Mouse (Mus musculus): ENCODE results near the gene Klhl42. TPM values are rescaled to one million over a fixed set of nuclear protein-coding genes. Genes with fewer than 3 reads are reported as not detected.

Klhl42 gene
- polyA plus RNA-seq, 1 experiment from 2014 or later = 1.7 TPM

DNA sequence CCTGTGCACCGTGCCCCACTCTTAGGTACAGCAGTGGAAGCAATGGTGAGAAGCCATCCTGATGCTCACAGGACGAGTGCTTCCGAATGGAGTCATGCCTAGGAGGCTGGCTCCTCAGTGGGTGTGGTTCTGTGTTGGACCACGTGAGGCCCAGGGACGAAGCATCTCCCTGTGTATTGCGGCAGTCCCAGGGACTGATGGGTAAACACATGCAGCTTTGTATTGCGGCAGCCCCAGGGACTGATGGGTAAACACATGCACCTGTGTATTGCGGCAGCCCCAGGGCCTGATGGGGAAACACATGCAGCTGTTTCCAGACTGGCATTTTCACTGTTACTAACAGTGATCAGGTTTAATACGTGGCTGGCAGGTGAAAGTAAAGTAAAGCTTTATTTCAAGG, 29.5 kb upstream of the Klhl42 start:
- no peaks in the 10 kb centered on the region for H3K4me1 ChIP-seq (replicated peaks)
- peaks cover 58% of the 10 kb centered on the region for H3K36me3 ChIP-seq
- no peak overlapping the region for H3K9ac ChIP-seq
- DNase-seq = no peak
- ATAC-seq (ENCODE audit: low read depth) = no peak
- no peak overlapping the region for H3K4me3 ChIP-seq (replicated peaks)
- WGBS (ENCODE audit: insufficient replicate concordance) = 87% methylated on average over 9 of the region's 9 CpGs
- no peaks in the 10 kb centered on the region for H3K27me3 ChIP-seq
- H3K4me2 ChIP-seq = no peak overlapping the region
- H3K9me3 ChIP-seq (replicated peaks) = no peaks in the 10 kb centered on the region
- no peak overlapping the region for H3K27ac ChIP-seq

GRCm38 (mm10) chr6:147062034-147062433, 29.1 kb upstream of the Klhl42 start:
- DNase-seq (no peak), ATAC-seq (ENCODE audit: low read depth) (no peak)
- Histone ChIP-seq H3K27ac (no peak overlapping the region), H3K4me1 (replicated peaks) (no peaks in the 10 kb centered on the region), H3K9ac (no peak overlapping the region), H3K9me3 (replicated peaks) (no peaks in the 10 kb centered on the region), H3K4me3 (replicated peaks) (no peak overlapping the region), H3K27me3 (no peaks in the 10 kb centered on the region), H3K4me2 (no peak overlapping the region), H3K36me3 (peaks cover 58% of the 10 kb centered on the region)
- 85% methylated on average over 7 of the region's 7 CpGs for WGBS (ENCODE audit: insufficient replicate concordance)

GRCm38 (mm10) chr6:147062694-147063093, 28.5 kb upstream of the Klhl42 start:
- no peaks in the 10 kb centered on the region for H3K4me1 ChIP-seq (replicated peaks)
- H3K27me3 ChIP-seq = no peaks in the 10 kb centered on the region
- no peak overlapping the region for H3K4me3 ChIP-seq (replicated peaks)
- ATAC-seq (ENCODE audit: low read depth) = no peak
- peaks cover 62% of the 10 kb centered on the region for H3K36me3 ChIP-seq
- no peak overlapping the region for H3K27ac ChIP-seq
- H3K9me3 ChIP-seq (replicated peaks) = no peaks in the 10 kb centered on the region
- WGBS (ENCODE audit: insufficient replicate concordance) = 75% methylated on average over 7 of the region's 7 CpGs
- no peak overlapping the region for H3K9ac ChIP-seq
- no peak overlapping the region for H3K4me2 ChIP-seq
- DNase-seq = no peak

- Histone ChIP-seq H3K27ac (no peak overlapping the region), H3K4me1 (replicated peaks) (no peaks in the 10 kb centered on the region), H3K27me3 (no peaks in the 10 kb centered on the region), H3K36me3 (peaks cover 63% of the 10 kb centered on the region), H3K9me3 (replicated peaks) (no peaks in the 10 kb centered on the region), H3K9ac (no peak overlapping the region), H3K4me2 (no peak overlapping the region), H3K4me3 (replicated peaks) (no peak overlapping the region)
- DNase-seq = no peak
- WGBS (ENCODE audit: insufficient replicate concordance) = 83% methylated on average over 10 of the region's 10 CpGs
- no peak for ATAC-seq (ENCODE audit: low read depth)
These were observed 26.8 kb upstream of the Klhl42 start for GRCm38 (mm10) chr6:147064226-147064943.

GRCm38 (mm10) chr6:147064944-147065261, 26.3 kb upstream of the Klhl42 start:
- Histone ChIP-seq H3K4me1 (replicated peaks) (no peaks in the 10 kb centered on the region), H3K9me3 (replicated peaks) (no peaks in the 10 kb centered on the region), H3K27ac (no peak overlapping the region), H3K4me3 (replicated peaks) (no peak overlapping the region), H3K9ac (no peak overlapping the region), H3K27me3 (no peaks in the 10 kb centered on the region), H3K36me3 (peaks cover 61% of the 10 kb centered on the region), H3K4me2 (no peak overlapping the region)
- DNase-seq (no peak), ATAC-seq (ENCODE audit: low read depth) (no peak)
- WGBS (ENCODE audit: insufficient replicate concordance) = 83% methylated on average over 6 of the region's 6 CpGs

- DNase-seq = no peak
- H3K9ac ChIP-seq = no peak overlapping the region
- H3K4me2 ChIP-seq = no peak overlapping the region
- no peaks in the 10 kb centered on the region for H3K9me3 ChIP-seq (replicated peaks)
- H3K36me3 ChIP-seq = peaks cover 27% of the 10 kb centered on the region
- H3K27me3 ChIP-seq = no peaks in the 10 kb centered on the region
- 67% methylated on average over 5 of the region's 5 CpGs for WGBS (ENCODE audit: insufficient replicate concordance)
- no peaks in the 10 kb centered on the region for H3K4me1 ChIP-seq (replicated peaks)
- no peak overlapping the region for H3K27ac ChIP-seq
- no peak overlapping the region for H3K4me3 ChIP-seq (replicated peaks)
- ATAC-seq (ENCODE audit: low read depth) = no peak
These were observed 15.3 kb upstream of the Klhl42 start for GRCm38 (mm10) chr6:147075808-147076387.

GRCm38 (mm10) chr6:147076878-147077277, 14.3 kb upstream of the Klhl42 start:
- Histone ChIP-seq H3K27ac (no peak overlapping the region), H3K4me3 (replicated peaks) (no peak overlapping the region), H3K27me3 (no peaks in the 10 kb centered on the region), H3K4me2 (no peak overlapping the region), H3K9me3 (replicated peaks) (no peaks in the 10 kb centered on the region), H3K36me3 (peaks cover 18% of the 10 kb centered on the region), H3K4me1 (replicated peaks) (no peaks in the 10 kb centered on the region), H3K9ac (no peak overlapping the region)
- DNase-seq = no peak
- 89% methylated on average over 8 of the region's 8 CpGs for WGBS (ENCODE audit: insufficient replicate concordance)
- ATAC-seq (ENCODE audit: low read depth) = no peak

DNA sequence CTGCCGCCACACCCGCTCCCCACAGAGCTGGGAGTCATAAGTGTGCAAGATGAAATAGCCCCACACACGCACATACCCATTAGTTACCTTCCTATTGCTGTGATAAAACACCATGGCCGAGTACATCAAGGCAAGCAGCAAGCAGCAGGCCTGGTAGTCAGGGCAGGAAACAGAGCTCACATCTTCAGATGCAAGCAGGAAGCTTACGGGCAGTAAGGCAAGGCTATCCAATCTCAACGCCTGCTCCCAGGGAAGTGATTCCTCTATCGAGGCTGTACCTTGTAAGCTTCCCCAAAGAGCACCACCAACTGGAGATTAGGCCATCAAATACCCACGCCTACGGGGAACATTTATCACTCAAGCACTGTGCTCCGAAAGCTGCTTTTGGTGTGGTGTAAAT, 11.3 kb upstream of the Klhl42 start:
- H3K4me1 ChIP-seq (replicated peaks) = no peaks in the 10 kb centered on the region
- ATAC-seq (ENCODE audit: low read depth) (no peak), DNase-seq (no peak)
- 74% methylated on average over 10 of the region's 10 CpGs for WGBS (ENCODE audit: insufficient replicate concordance)
- H3K4me2 ChIP-seq = no peak overlapping the region
- no peaks in the 10 kb centered on the region for H3K27me3 ChIP-seq
- H3K4me3 ChIP-seq (replicated peaks) = no peak overlapping the region
- no peak overlapping the region for H3K9ac ChIP-seq
- H3K36me3 ChIP-seq = peaks cover 5% of the 10 kb centered on the region; the same call in 1 of the 2 replicates
- H3K9me3 ChIP-seq (replicated peaks) = no peaks in the 10 kb centered on the region
- no peak overlapping the region for H3K27ac ChIP-seq

DNA sequence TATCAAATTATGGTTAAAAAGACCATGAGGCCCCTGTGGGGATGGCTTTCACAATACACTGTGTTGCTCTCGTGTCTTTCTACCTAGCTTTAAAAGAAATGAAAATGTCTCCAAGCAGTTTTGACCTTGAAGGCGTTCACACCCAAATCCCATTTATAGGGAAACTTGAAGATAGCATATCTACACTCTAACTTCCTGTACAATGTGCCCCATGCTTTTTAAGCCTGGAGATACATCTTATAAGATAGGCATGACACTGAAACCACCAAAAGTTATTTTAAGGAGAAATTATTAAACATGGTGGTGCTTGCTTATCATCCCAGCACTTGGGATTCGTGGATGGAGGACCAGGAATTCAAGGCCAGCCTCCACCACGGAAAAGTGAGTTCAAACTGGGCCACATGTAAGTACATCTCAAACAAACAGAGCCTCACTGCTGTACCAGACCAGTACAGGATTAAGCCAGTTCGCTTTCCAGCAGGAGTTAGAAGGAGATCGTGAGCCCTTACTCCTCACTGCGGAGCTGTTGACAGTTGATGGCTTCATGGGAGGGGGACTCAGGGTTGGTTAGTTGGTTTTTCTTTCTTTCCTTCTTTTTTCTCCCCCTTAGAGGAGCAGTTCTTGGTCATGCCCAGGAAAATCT, 5.7 kb upstream of the Klhl42 start:
- WGBS (ENCODE audit: insufficient replicate concordance) = 46% methylated on average over 7 of the region's 7 CpGs

DNA sequence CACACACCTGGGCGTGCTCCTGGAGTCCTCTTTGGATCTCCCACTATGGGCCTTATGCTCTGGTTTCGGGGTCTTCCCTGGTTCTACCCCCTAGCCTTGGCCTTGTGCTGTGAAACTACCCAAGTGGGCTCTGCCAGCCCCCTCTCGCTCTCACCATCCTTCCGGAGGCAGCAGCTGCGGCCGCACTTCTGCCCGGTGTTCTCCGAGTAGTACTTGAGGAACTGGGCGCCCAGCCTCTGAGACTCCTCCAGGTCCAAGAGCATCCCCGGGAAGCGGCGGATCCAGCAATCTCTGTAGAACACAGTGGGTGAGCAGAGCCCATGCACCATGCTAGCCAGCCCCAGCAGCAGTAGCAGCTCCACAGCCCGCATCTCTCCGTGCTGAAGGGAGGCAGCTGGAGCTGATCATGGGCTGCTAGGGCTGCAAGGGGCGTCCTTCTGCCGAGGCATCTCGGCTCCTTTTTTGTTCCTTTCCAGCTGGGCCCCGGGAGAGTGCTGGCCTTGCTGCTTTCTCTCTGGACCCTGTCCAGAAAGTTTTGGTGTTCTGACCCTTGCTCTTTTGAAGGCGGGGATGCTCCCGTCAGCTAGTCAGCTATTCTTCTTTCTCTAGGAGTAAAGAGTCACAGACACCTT, 4.5 kb upstream of the Klhl42 start, which contains the start of gene Mansc4:
Mansc4 (minus strand) TSS at position 439 of the 632 bp plus-strand sequence.
- Histone ChIP-seq H3K4me3 (replicated peaks) (no peak within 1 kb of the TSS), H3K4me2 (peak within 1 kb of the TSS; percentile 26; the same call in 1 of the 2 replicates), H3K36me3 (no peaks in the 10 kb centered on the region), H3K4me1 (replicated peaks) (peaks cover 21% of the 10 kb centered on the region), H3K9me3 (replicated peaks) (no peaks in the 10 kb centered on the region), H3K27ac (no peak within 1 kb of the TSS), H3K27me3 (peaks cover 17% of the 10 kb centered on the region), H3K9ac (no peak within 1 kb of the TSS)
- no peak for DNase-seq
- no peak for ATAC-seq (ENCODE audit: low read depth)
- WGBS (ENCODE audit: insufficient replicate concordance) = 16% methylated on average over 20 of the region's 20 CpGs

More for the DNA sequence above, 5.7 kb upstream of the Klhl42 start:
- Histone ChIP-seq H3K27ac (no peak overlapping the region), H3K9ac (no peak overlapping the region), H3K4me2 (no peak overlapping the region), H3K4me1 (replicated peaks) (peaks cover 13% of the 10 kb centered on the region), H3K27me3 (peaks cover 15% of the 10 kb centered on the region), H3K4me3 (replicated peaks) (no peak overlapping the region), H3K9me3 (replicated peaks) (no peaks in the 10 kb centered on the region), H3K36me3 (no peaks in the 10 kb centered on the region)
- DNase-seq = no peak
- no peak for ATAC-seq (ENCODE audit: low read depth)

- no peak overlapping the region for H3K4me2 ChIP-seq
- ATAC-seq (ENCODE audit: low read depth) (no peak), DNase-seq (no peak)
- WGBS (ENCODE audit: insufficient replicate concordance) = 44% methylated on average over 7 of the region's 7 CpGs
- H3K27ac ChIP-seq = no peak overlapping the region
- H3K9me3 ChIP-seq (replicated peaks) = no peaks in the 10 kb centered on the region
- no peaks in the 10 kb centered on the region for H3K36me3 ChIP-seq
- peaks cover 17% of the 10 kb centered on the region for H3K27me3 ChIP-seq
- H3K4me3 ChIP-seq (replicated peaks) = no peak overlapping the region
- H3K9ac ChIP-seq = no peak overlapping the region
- peaks cover 31% of the 10 kb centered on the region for H3K4me1 ChIP-seq (replicated peaks)
These were observed 3.4 kb upstream of the Klhl42 start for GRCm38 (mm10) chr6:147087736-147088135.
